Mouse (Mus musculus): Measurements from ENCODE around the gene Dpp4.

Gene Dpp4

DNA sequence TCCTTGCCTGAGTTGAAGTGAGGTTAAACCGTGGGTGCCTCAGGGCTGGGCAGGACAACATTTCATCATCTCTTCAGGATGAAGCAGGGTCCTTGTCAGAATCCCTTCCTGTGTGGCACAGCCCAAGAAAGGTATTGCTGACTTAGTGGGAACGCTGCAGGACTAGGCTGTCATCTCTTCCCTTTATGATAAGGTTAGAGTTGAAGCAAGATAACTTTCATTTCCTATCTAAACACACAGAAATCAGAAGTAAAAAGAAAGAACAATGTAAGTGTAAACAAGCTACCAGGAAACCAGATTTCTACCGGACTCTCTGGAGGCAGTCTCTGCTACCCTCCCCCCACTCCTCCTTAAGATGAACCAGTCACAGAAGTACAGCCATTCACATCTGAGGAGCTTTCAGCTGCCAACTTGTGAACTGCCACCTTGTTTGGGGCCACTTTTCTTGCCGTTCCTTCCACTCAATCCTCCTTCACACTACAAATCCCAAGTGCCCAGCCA lies 3.3 kb downstream of the Dpp4 start:
- DNase-seq (ENCODE audit: low read depth, low spot score) = no peak

DNA sequence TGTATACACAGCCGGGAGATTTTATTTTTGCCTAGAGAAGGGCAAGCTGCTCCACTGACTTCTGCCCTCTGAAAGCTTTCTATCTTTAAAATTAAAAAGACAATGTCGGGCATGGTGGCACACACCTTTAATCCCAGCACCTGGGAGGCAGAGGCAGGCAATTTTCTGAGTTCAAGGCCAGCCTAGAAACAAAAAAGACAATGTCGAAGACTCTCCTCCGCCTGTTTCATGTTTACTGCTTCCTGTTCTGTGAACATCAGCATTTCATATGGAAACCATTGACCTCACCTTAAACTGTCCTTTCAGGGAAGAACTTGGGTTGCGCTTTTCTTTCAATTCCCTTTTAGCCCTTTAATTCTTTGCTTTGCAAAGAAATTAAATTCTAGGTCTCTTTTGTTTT lies 3.8 kb downstream of the Dpp4 start:
- DNase-seq (ENCODE audit: low read depth, low spot score) = no peak

DNA sequence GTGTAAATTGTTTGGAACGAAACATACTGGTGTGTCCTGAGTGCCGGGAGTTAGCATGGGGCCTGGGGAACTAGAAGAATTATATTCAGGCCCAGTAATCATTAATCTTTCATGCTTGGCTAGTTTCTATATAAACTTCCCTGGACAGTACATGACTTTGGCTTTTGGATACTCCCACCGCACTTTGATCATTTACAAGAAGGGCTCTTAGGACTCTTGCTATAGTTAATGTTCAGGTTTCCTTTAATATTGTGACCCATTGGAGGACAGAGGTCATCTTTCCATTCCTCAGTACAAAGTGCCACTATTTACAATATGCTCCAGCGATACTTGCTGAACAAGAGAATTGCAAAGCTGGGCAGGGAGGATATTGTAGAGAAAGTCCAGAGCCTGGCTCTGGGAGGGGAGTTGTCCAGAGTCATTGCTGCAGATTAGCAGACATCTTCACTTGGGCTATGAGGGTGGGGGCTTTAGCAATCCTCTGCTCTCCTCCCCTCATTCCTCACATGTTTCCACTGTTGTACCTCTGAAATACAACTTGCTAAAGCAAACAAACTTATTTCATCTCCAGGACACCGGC lies 8.4 kb downstream of the Dpp4 start:
- DNase-seq (ENCODE audit: low read depth, low spot score) = no peak

DNA sequence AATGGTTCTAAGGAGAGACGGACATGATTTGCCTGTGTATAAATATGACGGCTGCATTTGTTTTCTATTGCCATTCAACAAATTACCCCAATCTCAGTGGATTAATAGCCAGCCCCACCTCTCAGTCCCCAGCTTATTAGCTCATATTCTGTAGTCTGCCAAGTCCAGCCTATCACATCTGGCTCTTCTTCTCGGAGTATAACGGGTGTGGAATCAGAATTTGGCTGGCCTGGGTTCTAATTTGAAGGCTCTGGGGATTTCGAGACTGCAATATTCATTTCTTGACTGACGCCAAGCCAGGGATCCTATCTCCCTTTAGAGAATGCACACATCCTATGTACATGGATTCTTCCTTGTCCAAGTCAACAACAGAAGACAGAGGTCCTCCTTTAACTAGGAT lies 11.0 kb downstream of the Dpp4 start:
- DNase-seq (ENCODE audit: low read depth, low spot score) = no peak

DNA sequence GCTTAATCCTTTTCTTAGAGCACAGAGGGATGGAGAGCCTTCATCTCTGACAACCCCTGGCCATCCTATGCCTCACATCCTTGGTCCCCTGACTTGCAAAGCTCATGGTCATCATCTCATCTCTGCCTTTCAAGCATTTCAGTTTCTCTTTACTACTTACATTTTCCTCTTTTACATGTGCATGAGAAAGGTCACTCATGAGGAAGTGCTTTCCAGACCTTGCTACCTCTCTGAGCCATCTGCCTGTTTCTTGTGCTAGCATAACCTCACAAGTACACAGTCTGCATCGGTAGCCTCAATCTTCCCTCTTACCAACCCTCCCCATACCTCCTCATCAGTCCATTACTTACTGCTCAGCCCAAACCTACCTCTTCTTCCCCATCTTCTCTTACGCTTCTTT lies 12.2 kb downstream of the Dpp4 start:
- no peak for DNase-seq (ENCODE audit: low read depth, low spot score)

DNA sequence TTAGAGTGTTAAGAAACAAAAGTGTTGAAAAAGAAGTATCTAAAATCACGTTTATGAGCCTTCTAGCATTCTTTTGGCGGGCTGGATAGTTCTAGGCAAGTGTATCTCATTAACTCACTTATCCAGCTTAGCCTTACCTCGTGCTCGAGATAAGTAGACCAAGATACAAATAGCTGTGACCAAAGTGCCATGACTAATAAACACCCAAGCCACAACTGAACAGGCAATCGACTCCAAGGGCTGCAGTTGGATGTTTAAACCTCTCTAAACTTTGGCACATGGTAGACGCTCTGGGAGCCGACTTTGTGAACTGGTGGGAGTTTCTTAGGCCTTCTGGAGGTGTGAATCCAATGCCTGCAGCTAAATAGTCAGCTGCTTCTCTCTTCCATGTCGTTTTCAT lies 12.7 kb downstream of the Dpp4 start:
- DNase-seq (ENCODE audit: low read depth, low spot score) = no peak

DNA sequence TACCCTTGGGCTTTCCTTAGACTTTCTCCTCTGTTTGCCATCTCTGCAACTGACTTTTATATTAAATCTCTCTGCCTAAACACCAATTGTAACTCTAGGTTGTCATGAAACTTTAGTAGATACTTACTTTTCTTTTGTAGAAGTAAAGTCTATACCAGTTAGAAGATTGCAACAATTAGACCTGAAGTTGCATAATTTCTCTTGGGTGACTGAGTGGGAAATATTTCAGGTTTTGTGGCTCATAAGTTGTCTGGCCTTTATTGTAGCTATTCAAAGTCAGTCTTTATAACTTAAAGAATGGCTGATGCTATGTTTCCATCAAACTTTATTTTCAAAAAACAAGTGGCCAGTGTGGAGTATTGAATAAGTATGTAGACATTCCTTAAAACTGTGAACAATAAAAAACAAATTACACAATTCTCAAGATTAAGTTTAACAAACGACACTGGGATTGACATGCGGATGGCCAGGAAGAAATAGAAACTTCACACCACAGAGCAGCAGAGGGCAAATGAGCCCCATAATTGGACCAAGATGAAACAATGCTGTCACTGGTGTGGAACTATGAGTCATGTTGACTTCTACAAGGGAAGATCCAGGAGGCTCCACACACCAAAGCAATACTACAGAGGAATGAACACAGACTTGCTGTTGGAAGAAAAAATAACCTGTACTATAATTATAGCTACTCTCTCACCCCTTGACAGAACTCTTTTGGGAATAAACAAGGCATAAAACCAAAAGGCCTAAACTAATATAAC lies 13.7 kb downstream of the Dpp4 start:
- no peak for DNase-seq (ENCODE audit: low read depth, low spot score)

DNA sequence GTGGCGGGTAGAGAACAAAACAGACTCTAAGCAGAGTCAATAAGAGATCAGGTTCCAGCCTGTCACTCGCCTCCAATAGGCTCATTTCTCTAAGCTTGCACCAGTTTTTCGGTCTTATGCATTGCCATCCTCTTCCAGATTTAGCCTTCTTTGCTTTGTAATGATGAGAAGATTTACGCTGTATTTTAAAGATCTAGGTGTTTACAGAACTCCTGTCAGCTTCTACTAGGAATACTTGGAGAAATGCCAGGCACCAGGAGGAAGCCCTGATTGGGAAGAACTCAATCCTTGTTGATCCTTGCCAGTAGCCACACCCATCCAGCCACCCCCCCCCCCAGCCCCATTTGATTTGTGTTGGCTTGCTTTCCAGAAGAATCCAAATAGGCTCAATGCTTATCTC lies 14.4 kb downstream of the Dpp4 start:
- DNase-seq (ENCODE audit: low read depth, low spot score) = no peak

DNA sequence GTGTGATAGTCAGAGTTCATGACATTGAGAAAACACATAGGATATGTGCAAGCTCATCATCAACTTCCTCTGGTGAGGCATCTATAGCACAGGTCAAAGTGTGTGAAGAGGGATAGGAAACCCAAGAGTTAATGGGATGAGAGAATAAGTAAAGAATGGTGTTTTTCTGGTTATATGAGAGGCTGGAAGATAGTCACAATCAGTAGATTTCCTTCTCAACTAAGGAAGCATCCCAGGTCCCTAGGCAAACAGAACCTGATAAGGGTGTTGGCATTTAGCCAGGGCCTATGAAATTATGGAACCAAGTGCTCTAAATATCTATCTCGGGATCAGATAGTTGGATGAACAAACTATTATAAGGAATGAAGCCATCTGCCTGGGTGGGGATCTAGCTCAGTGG lies 15.2 kb downstream of the Dpp4 start:
- no peak for DNase-seq (ENCODE audit: low read depth, low spot score)

DNA sequence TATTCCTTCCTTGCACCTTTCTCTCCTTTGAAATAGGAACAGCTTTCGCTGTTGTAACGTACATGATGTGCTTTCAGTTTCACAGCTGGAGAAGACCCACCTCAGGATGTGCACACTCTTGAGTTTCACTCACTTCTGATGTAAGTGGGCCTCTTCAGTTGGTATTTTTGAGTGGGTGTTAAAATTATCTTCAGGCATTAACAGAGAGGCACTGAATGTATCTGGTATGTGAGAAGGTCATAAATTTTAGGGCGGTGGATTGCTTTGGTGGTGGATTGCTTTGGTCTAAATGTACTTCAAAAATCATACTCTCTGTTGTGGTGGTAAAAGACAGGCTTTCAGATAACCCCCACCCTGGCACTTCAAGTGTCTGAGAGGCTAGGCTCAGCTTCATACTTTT lies 17.2 kb downstream of the Dpp4 start:
- DNase-seq (ENCODE audit: low read depth, low spot score) = no peak

DNA sequence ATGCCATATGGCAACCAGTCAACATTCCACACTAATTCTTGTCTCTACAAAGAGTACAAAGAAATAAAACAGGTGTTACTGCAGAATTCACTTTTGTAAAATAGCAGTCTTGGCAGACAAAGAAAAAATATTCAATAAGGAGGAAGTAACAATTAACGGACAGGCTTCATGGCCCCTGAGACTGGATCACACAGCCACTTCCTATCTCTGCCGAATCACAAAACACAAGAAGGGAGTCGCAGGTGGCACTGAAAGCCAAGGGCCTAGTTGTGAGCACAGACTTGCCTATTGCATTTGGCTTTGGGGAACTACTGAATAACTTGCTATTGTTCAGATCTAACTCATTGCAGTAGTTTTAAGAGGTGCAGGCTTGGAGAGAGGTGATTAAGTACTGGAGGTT lies 19.9 kb downstream of the Dpp4 start:
- DNase-seq (ENCODE audit: low read depth, low spot score) = no peak

DNA sequence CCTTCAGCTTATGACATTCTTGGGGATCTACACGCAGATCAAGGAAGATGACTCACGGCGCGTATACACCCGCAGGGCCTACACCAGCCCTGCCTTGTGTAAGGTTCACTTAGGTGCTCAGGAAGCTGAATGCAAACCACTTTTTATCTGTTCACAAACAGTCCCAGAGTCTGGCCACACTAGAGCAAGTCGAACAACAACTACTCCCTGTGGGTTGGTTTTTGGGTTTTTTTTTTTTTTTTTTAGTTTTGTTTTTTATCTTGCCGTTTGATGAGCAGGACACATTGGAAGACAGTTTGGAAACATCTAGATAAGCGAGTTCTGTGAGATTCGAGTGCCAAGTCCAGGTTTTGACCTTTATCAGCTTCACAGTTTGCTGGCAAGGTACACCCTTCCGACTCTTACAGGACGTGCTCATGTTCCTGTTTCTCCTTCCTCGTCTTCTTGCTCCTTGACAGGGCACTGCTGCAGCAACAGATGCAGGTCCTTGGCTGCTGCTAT lies 21.0 kb downstream of the Dpp4 start:
- no peak for DNase-seq (ENCODE audit: low read depth, low spot score)

DNA sequence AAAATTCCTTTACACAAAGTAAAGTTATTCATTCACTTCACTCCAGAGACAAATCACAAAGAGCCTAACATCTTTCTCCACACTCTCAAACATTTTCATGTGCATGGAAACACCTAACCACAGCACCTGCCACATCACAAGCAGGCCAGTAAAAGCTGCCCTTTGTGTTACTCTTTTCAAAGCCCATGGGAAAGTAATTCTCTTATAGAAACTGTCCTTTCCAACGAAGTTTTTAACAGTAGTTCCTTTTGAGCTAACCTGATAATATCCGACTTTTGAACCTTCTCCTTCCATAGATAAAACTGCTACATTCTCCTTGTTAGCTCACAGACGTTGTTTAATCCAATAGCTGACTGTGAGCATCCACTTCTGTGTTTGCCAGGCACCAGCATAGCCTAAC lies 21.7 kb downstream of the Dpp4 start:
- no peak for DNase-seq (ENCODE audit: low read depth, low spot score)

DNA sequence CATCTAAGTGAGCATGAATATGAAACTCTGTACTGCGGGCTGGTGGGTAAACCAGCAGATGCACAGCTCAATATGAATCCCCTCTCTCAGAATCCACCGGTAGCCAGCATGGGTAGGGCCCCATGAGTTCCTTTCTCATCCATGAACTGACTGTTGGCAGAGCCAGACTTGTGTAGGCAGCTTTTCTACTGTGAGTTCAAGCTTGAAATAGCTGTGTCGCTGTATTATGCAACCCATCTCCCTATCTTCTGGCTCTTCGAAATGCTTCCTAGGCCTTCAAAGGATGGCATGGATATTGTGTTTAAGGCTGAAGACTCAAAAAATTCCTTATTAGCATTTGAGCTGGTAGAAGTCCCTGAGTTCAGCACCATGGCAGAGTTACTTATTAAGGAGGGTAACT lies 23.2 kb downstream of the Dpp4 start:
- no peak for DNase-seq (ENCODE audit: low read depth, low spot score)

DNA sequence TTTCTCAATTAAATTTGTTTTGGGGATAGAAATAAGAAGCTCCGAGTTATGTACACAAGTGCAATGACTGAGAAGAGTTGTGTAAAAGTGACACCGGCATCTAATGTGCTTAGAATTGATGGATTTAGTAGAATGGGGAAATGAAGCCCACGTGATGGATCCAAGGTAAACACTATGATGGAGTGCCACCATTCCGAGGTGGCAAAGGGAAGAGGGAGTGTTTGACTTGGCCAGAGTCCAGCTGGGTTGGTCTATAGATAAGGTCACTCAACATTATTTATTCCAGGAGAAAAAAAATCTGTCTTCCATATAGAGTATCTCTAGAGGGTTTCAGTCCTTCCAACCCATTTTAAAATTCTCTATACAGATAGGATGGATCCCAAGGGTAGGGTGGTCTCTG lies 28.8 kb downstream of the Dpp4 start:
- DNase-seq (ENCODE audit: low read depth, low spot score) = no peak

DNA sequence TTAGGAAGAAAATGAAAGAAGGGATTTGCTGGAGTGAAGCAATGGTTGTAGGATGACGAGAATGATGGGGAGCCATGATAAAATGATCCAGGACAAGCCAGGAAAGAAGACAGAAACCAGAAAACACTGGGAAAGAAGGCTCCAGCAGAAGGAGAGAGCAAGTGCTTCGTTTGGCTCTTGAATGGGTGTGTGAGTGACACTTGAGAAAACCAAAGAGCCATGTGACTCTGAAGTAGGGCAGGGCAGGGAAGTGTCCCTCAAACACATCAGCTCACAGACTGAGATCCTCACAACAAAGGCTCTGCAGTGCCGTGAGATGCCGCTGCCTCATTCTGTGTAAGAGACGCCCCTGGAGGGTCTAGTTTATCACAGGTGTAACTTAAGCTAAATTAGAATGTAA lies 29.6 kb downstream of the Dpp4 start:
- DNase-seq (ENCODE audit: low read depth, low spot score) = no peak

DNA sequence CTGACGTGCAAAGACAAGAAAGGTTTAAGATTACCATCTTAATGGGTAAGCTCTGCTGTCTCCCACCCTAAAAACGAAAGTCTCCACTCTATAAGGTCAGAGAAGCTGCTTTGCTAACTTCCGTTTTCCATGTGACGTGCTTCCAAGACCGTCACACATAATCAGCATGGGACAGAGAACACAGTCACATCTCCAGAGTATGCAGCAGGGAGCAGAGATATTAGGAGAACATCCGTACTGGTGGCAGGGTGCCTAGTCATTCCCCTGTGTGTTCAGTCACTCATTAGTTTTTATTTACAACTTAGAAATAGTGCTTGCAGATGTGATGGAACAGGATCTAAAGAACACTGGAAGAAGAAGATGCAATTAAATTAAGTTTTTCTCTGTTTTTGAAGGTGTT lies 30.3 kb downstream of the Dpp4 start:
- no peak for DNase-seq (ENCODE audit: low read depth, low spot score)

DNA sequence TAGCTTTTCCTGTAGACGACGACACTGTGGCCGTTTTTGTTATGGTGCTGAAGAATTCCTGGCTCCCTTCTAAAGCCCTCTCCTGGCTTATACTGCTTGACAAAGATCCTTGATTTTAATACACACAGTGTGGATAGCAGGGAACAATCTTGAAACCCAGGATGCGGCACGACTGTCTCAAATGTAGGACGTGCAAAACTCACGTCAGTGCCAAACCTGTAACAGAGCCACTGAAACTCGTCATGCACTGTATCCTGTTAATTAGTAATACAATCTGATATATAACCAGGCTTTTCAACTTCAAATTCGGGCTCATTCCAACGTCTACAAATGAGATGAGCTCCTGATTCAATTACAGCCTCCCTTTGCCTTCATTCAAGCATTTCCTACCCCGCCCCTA lies 38.3 kb downstream of the Dpp4 start:
- DNase-seq (ENCODE audit: low read depth, low spot score) = no peak

DNA sequence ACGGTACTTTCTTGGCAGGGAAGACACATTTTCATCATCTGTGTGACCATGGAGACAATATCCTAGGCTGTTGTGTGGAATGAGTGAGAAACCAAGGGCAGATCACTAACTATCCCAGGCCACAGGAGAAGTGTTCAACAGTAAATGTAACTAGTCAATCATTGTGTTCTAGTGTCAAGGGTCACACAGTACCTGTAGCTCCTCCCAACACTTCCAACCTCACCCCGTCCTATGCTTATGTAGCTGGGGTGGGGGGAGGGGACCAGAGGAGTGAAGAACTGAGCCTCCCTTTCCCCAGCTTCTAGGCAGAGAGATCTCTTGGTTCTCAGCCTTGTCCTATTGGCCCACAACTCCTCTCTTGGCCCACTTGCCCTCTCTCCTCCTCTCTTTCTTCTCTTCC lies 42.0 kb downstream of the Dpp4 start:
- no peak for DNase-seq (ENCODE audit: low read depth, low spot score)

DNA sequence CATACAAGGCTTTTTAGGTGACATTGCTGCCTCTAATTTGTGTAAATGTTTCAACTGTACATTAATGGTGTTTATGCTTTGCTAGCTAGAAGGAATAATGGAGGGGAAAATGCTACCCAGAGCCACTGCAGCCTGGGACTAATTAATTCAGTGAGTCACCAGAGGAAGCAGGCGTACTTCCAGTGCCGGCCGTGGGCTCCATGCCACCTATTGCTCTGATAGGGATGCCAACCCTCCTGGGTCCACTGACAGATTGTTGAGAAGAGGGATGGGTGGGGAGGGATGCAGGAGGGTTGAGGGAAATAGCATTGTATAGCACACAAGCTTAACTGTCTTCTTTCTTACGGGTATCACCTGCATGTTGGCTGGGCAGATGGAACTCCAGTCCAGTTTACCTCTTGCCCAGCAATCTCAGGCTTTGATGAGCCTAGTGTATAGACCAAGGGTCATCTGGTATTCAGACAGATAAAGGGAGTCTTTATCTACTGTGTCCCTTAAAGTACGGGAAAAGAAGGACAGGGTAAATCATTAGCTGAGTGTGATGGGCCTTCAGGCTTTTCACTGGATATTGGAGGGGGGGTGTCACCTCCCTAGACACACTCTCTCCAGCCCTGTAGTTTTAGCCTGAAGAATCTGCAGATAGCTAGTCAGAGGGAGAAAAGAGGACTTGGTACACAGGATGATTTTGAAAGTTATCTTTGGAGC lies 43.5 kb downstream of the Dpp4 start:
- no peak for DNase-seq (ENCODE audit: low read depth, low spot score)

DNA sequence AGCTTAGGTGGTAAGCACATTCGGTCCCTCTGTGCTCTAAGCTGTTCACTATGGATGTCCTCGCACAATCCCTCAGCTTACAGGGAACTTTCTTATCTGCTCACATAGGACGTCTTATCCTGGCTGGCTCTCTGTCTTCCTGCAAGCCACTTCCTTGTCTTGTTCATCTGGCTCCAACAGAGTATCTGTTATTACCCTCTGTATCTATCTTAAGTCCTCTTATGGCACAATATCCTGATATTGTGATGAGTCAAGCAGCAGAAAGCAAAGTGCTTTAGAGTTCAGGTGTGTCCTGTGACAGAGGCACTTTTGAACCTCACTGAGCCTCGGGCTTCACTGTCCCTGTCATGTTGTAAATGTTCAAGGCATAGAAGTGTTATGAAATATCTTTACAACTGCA lies 48.4 kb downstream of the Dpp4 start:
- DNase-seq (ENCODE audit: low read depth, low spot score) = no peak

DNA sequence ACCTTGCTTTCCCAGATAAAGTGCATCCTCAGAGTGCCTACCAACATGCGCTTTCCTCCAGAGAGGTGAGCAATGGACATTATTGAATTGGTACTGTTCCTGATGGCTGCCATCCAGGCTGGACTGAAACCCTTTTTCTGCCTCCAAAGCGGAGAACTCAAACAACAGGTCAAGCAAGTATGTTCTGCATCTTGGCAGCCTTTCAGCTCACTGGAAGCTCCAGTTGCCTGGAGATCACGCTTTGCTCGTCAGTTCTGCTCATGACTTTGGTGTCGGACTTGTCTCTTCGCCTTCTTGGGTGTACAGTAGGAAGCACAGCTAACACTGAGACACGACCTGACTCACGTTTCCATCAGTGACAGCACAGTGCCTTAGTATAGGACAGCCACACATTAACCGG lies 49.8 kb downstream of the Dpp4 start:
- no peak for DNase-seq (ENCODE audit: low read depth, low spot score)

DNA sequence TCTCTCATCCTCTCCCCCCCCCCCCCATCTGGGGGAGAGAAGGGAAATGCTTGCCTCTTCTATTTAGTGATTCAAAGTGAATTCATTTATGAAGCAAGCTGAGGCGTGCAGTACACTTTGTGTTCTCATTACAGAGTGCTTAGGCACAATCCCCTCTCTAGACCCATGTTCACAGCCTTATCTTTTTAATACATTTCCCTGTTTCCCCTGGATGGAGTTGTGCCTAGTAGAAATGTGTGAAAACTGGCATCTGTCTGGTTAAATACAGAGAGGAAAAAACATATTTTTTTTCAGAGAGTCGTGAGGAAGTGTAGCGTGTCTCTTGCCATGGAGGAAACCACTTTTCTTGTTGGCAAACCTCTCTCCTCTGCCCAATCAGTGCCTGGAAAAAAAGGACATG lies 50.5 kb downstream of the Dpp4 start:
- DNase-seq (ENCODE audit: low read depth, low spot score) = no peak

Measured in forelimb bud, embryonic 11.5 days (tissue).